Mouse (Mus musculus) adrenal gland, postnatal 4 days (tissue): ENCODE measurements around the gene Lmo4. TPM values are rescaled to one million over a fixed set of nuclear protein-coding genes. Genes with fewer than 3 reads are reported as not detected.

Source experiments
- DNase-seq, 2 experiments: peaks; one replicate each; pipeline ENCODE4 v3.0.0; 2021 to 2022; ENCODE audit warnings: low spot score in 2 of 2, mixed read lengths in 2 of 2
- total RNA-seq, 2 experiments: library from RNA; stranded (reverse); gene quantifications; 2 replicates each; pipeline ENCODE4 v1.2.3; 2021

Lmo4 gene
- total RNA-seq, 2 experiments from 2014 or later: 91.9 to 103 TPM

GRCm38 (mm10) chr3:144205351-144206153 is 532 bp upstream of the Lmo4 start:
- DNase-seq: peak; percentile 78 to 91

GRCm38 (mm10) chr3:144203988-144204412 is 1.0 kb downstream of the Lmo4 start:
- DNase-seq: no peak

GRCm38 (mm10) chr3:144203259-144203987 is 1.6 kb downstream of the Lmo4 start:
- no peak for DNase-seq

GRCm38 (mm10) chr3:144202574-144203258 is 2.3 kb downstream of the Lmo4 start:
- no peak for DNase-seq

- DNase-seq: peak; percentile 69 to 77
Measured at GRCm38 (mm10) chr3:144201794-144202573, 3.0 kb downstream of the Lmo4 start.

GRCm38 (mm10) chr3:144185327-144186152 is 19.5 kb downstream of the Lmo4 start:
- no peak for DNase-seq

GRCm38 (mm10) chr3:144184918-144185317 is 20.1 kb downstream of the Lmo4 start:
- DNase-seq: no peak

- no peak for DNase-seq
Measured at GRCm38 (mm10) chr3:144182229-144182628, 22.8 kb downstream of the Lmo4 start.

GRCm38 (mm10) chr3:144178937-144179336 is 26.1 kb downstream of the Lmo4 start:
- DNase-seq: no peak

- no peak for DNase-seq
Measured at GRCm38 (mm10) chr3:144173866-144174588, 31.0 kb downstream of the Lmo4 start.

- DNase-seq: no peak
Measured at GRCm38 (mm10) chr3:144173138-144173537, 31.9 kb downstream of the Lmo4 start.

- no peak for DNase-seq
Measured at GRCm38 (mm10) chr3:144171749-144172148, 33.3 kb downstream of the Lmo4 start.

GRCm38 (mm10) chr3:144170539-144170938 is 34.5 kb downstream of the Lmo4 start:
- no peak for DNase-seq

- DNase-seq: no peak
Measured at GRCm38 (mm10) chr3:144166439-144167155, 38.4 kb downstream of the Lmo4 start.

GRCm38 (mm10) chr3:144165439-144165838 is 39.6 kb downstream of the Lmo4 start:
- DNase-seq: no peak

GRCm38 (mm10) chr3:144164665-144165385 is 40.2 kb downstream of the Lmo4 start:
- peak; percentile 15 to 37 for DNase-seq

GRCm38 (mm10) chr3:144163718-144164117 is 41.3 kb downstream of the Lmo4 start:
- DNase-seq: no peak

- DNase-seq: no peak
Measured at GRCm38 (mm10) chr3:144162156-144162555, 42.9 kb downstream of the Lmo4 start.
